Mouse (Mus musculus) sigmoid colon, adult 10 weeks (tissue): ENCODE data around the gene Cabp1. TPM values are rescaled to one million over a fixed set of nuclear protein-coding genes. Genes with fewer than 3 reads are reported as not detected.

Experiments
- polyA plus RNA-seq: library from polyadenylated mRNA; stranded (reverse); fragments of 350-450 nt; fragmentation: Illumina TruSeq; extraction: RNeasy Lipid Tissue Mini Kit (QIAGEN cat#74804); gene quantifications from one replicate; pipeline ENCODE4 v1.2.3, GENCODE M21; 2014; ENCODE audit warnings: low read depth, low replicate concordance

Cabp1 gene
- polyA plus RNA-seq, result 0.38 TPM

GRCm38 (mm10) chr5:115193669-115194625, at the start of gene Cabp1:
TSS of gene Cabp1 (minus strand) at chr5:115194381.

GRCm38 (mm10) chr5:115235786-115236263, 41.6 kb upstream of the Cabp1 start, which contains the start of gene Pop5:
TSS of gene Pop5 (plus strand) at chr5:115235836.

GRCm38 (mm10) chr5:115158040-115158983, 35.9 kb downstream of the Cabp1 start, which contains the start of gene Mlec:
TSS of gene Mlec (minus strand) at chr5:115158179.

GRCm38 (mm10) chr5:115134234-115135165, 59.7 kb downstream of the Cabp1 start, which contains the start of gene Unc119b:
TSS of gene Unc119b (minus strand) at chr5:115134975.

GRCm38 (mm10) chr5:115118961-115119570, 75.1 kb downstream of the Cabp1 start, which contains the start of gene Acads:
TSS of gene Acads (minus strand) at chr5:115119346.

Other genes with a start within 250 kb of the Cabp1 start
- gene Hnf1a, start 223.3 kb downstream of the Cabp1 start, polyA plus RNA-seq, result 0.13 TPM
- 70.9 TPM for gene Sppl3, start 183.2 kb downstream of the Cabp1 start, polyA plus RNA-seq
- gene Gm10401, start 96.1 kb downstream of the Cabp1 start, polyA plus RNA-seq, result not detected
- gene Acads, start 75.0 kb downstream of the Cabp1 start, polyA plus RNA-seq, result 5.6 TPM
- gene Unc119b, start 59.4 kb downstream of the Cabp1 start, polyA plus RNA-seq, result 6.2 TPM
- gene Mlec, start 36.2 kb downstream of the Cabp1 start, polyA plus RNA-seq, result 85.5 TPM
- gene Pop5, start 41.5 kb upstream of the Cabp1 start, polyA plus RNA-seq, result 1.7 TPM
- 26.7 TPM for gene Rnf10, start 78.5 kb upstream of the Cabp1 start, polyA plus RNA-seq
- 10.2 TPM for gene Coq5, start 85.3 kb upstream of the Cabp1 start, polyA plus RNA-seq
- gene Dynll1, start 106.6 kb upstream of the Cabp1 start, polyA plus RNA-seq, result 941 TPM
- gene Srsf9, start 132.8 kb upstream of the Cabp1 start, polyA plus RNA-seq, result 40.7 TPM
- 29.1 TPM for gene Gatc, start 146.8 kb upstream of the Cabp1 start, polyA plus RNA-seq
- 16.4 TPM for gene Triap1, start 146.8 kb upstream of the Cabp1 start, polyA plus RNA-seq
- gene Cox6a1, start 154.6 kb upstream of the Cabp1 start, polyA plus RNA-seq, result 79.7 TPM
- 0.63 TPM for gene Msi1, start 235.2 kb upstream of the Cabp1 start, polyA plus RNA-seq